Mouse (Mus musculus) heart, postnatal 14 days (tissue): ENCODE results near the gene Ang. TPM values are rescaled to one million over a fixed set of nuclear protein-coding genes. Genes with fewer than 3 reads are reported as not detected.

Experiments used
- DNase-seq, 2 experiments: peaks; one replicate each; pipeline ENCODE4 v3.0.0; 2021 to 2022
- intact Hi-C: fragments of 180-260 bp; cut with DNase I; formaldehyde crosslinking; loops from one replicate; pipeline ENCODE4 v1.15.1; 2025
- total RNA-seq, 2 experiments: library from RNA; stranded (reverse); gene quantifications; 2 replicates each; pipeline ENCODE4 v1.2.3; 2021

The Ang gene
- total RNA-seq, 2 experiments from 2014 or later, result 5.8 to 6.5 TPM

- intact Hi-C loops, result loop anchor here (5.0 kb wide), 1 partner anchor 216 kb away; the partner anchor contains the start of gene Tep1
- DNase-seq, result peak; percentile 83 to 88
Measured at GRCm38 (mm10) chr14:51088166-51088969, 2.6 kb upstream of the Ang start.

GRCm38 (mm10) chr14:51088970-51089673, 1.8 kb upstream of the Ang start:
- intact Hi-C loops, result loop anchor here (1.0 to 5.0 kb wide), 2 partner anchors 25 to 217 kb away; partner anchors contain the start of gene Tep1
- DNase-seq, result peak; percentile 95 to 97

GRCm38 (mm10) chr14:51089674-51090076, 1.3 kb upstream of the Ang start:
- intact Hi-C loops, result loop anchor here (1.0 to 5.0 kb wide), 3 partner anchors 25 to 283 kb away; partner anchors contain the start of genes Ccnb1ip1, Parp2 and Tep1
- DNase-seq, result no peak

- intact Hi-C loops, result loop anchor here (2.0 kb wide), 1 partner anchor 283 kb away; the partner anchor contains the start of genes Ccnb1ip1 and Parp2
Measured at GRCm38 (mm10) chr14:51090077-51090781, 721 bp upstream of the Ang start.

GRCm38 (mm10) chr14:51092073-51092620, 1.2 kb downstream of the Ang start:
- intact Hi-C loops, result no loop called here
- DNase-seq, result no peak

More at GRCm38 (mm10) chr14:51090077-51090781, 721 bp upstream of the Ang start:
- DNase-seq, result peak; percentile 82 to 87

- DNase-seq, result no peak
- intact Hi-C loops, result no loop called here
Measured at GRCm38 (mm10) chr14:51093496-51093895, 2.5 kb downstream of the Ang start.

- intact Hi-C loops, result no loop called here
- DNase-seq, result no peak
Measured at GRCm38 (mm10) chr14:51094096-51094875, 3.3 kb downstream of the Ang start.

- DNase-seq, result no peak
- intact Hi-C loops, result no loop called here
Measured at GRCm38 (mm10) chr14:51094921-51095320, 4.0 kb downstream of the Ang start.

GRCm38 (mm10) chr14:51095736-51096524, 5.0 kb downstream of the Ang start:
- intact Hi-C loops, result loop anchor here (2.0 kb wide), 1 partner anchor 69 kb away; no protein-coding TSS in a partner anchor
- no peak for DNase-seq

GRCm38 (mm10) chr14:51098300-51098699, 7.3 kb downstream of the Ang start:
- intact Hi-C loops, result loop anchor here (1.0 kb wide), 1 partner anchor 298 kb away; no protein-coding TSS in a partner anchor
- DNase-seq, result peak; percentile 59 to 85

- intact Hi-C loops, result loop anchor here (1.0 kb wide), 1 partner anchor 299 kb away; no protein-coding TSS in a partner anchor
Measured at GRCm38 (mm10) chr14:51098921-51099320, 8.0 kb downstream of the Ang start.

GRCm38 (mm10) chr14:51101284-51101683, 10.3 kb downstream of the Ang start:
- intact Hi-C loops, result loop anchor here (5.0 kb wide), 1 partner anchor 71 kb away; no protein-coding TSS in a partner anchor
- DNase-seq, result no peak

More at GRCm38 (mm10) chr14:51098921-51099320, 8.0 kb downstream of the Ang start:
- DNase-seq, result no peak

GRCm38 (mm10) chr14:51103217-51103616, 12.3 kb downstream of the Ang start:
- DNase-seq, result peak; percentile 71 to 83
- intact Hi-C loops, result loop anchor here (2.0 to 5.0 kb wide), 3 partner anchors 69 to 164 kb away; no protein-coding TSS in a partner anchor

GRCm38 (mm10) chr14:51104366-51104765, 13.4 kb downstream of the Ang start:
- intact Hi-C loops, result loop anchor here (2.0 to 5.0 kb wide), 2 partner anchors 68 to 242 kb away; no protein-coding TSS in a partner anchor
- DNase-seq, result no peak

- intact Hi-C loops, result no loop called here
- DNase-seq, result no peak
Measured at GRCm38 (mm10) chr14:51106449-51106967, 15.6 kb downstream of the Ang start.

- intact Hi-C loops, result no loop called here
- peak in 1 of 2 experiments; percentile 42 for DNase-seq
Measured at GRCm38 (mm10) chr14:51111966-51112365, 21.0 kb downstream of the Ang start.

GRCm38 (mm10) chr14:51113476-51113875, 22.5 kb downstream of the Ang start:
- intact Hi-C loops, result no loop called here
- no peak for DNase-seq
